Mouse (Mus musculus) lung, postnatal 4 days (tissue): ENCODE measurements at regions not wholly inside any gene's neighbourhood (a gene's known extent, or its start where the extent isn't known, plus 50 kb on each side); places are given as distances from the start of the nearest gene placed in this dataset.

Experiments
- DNase-seq, 2 experiments: peaks; one replicate each; pipeline ENCODE4 v3.0.0; 2021

- DNase-seq, result no peak
Observed at GRCm38 (mm10) chr3:102386091-102386490, 83.6 kb upstream of the Ngf start.

DNA sequence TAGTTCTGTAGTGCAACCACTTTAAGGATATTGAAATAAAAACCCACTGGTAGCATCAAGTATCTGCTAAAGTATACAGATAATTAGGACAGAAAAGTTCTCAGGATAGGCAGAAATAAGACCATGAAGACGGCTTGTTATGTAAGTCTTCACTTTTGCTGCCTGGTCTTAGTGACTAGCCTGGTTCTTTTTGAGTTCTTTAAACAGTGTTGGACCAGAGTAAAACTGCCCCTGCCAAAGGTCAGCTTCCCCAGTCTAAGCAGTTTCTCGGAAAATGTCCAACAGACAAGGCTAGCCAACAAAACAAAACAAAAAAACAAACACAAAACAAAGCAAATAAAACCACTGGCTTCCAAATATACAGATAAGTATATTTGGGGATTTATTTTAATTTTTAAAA lies 85.1 kb upstream of the Ngf start:
- no peak for DNase-seq

GRCm38 (mm10) chr3:102383671-102384070 lies 86.0 kb upstream of the Ngf start:
- no peak for DNase-seq

- no peak for DNase-seq
Observed at GRCm38 (mm10) chr3:102381683-102382082, 88.0 kb upstream of the Ngf start.

DNA sequence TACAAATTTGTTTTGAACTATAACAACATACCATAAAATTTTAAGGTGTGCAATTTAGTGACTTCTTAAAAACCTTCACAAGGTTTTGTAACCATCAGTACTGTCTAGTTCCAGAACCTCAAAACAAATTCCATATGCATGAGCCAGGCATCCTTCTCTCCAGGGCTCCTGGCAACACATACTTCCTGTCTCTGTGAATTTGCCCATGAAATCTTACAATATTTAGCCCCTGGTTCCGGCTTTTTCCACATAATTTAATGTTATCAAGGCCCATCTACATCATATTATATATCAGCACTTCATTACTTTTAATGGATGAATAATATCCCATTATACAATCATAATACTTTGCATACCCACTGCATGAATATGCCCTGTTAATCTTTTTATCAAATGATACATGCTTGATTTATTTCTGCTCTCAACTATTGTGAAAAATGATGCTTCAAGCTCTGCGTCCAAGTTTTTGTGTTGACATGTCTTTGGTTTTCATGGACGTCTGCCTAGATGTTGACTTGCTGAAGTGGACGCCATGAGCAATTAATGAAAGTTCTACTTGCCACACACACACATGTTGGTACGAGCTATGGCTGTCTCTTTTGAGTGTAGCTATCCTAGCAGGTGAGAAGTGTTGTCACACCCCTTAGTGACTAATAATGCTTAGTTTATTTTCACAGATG lies 95.2 kb upstream of the Ngf start:
- no peak for DNase-seq

- no peak for DNase-seq
Observed at GRCm38 (mm10) chr3:102372205-102372899, 97.4 kb upstream of the Ngf start.

DNA sequence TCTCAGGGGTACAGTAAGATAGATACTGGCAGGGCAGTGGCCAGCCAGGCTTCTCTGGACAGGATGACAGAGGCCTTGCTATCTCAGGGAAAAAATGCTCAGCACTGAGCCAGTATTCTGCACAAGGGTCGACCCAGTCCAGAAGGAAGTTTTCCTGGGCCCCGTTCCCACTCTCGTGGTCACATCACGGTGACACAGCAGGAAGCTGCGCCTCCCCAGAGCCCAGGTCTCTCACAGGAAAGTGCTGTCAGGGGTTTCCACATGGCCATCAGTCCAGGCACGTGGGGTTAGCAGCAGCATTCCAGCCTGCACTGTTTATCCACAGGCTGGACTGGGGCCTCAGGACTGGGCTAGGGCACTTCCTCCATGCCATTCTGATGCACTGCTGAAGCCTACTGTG lies 103.5 kb upstream of the Ngf start:
- DNase-seq, result peak; percentile 8 to 32

DNA sequence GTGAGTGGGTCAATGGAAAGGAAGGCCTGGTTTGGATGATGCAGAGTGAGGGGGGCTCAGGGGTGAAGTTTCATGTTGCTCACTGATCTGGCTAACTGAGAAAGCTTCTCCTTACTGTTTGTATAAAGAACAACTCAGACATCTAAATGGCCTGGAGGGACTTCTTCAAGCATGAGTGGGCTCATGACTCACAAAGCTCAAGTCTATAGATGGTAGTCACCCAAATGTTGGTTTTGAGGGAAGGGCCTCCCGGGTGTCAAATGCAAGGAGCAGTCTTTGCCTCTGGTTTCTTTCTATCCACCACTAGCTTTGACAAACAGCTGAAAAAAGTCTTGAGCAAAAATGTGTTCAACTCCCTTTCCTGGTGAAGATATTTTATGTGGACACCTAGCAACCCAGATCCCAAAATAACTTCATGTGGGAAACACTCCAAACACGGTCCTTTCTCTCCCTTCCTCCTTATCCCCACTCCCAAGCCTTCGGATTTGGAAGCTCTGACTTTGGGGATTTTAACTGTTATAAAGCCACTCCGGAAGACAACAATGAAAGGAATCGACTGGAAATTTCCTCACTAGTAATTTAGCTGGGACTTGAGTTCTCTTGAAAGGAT lies 105.3 kb upstream of the Ngf start:
- DNase-seq, result no peak

- no peak for DNase-seq
Observed at GRCm38 (mm10) chr3:102360732-102361280, 108.9 kb upstream of the Ngf start.

DNA sequence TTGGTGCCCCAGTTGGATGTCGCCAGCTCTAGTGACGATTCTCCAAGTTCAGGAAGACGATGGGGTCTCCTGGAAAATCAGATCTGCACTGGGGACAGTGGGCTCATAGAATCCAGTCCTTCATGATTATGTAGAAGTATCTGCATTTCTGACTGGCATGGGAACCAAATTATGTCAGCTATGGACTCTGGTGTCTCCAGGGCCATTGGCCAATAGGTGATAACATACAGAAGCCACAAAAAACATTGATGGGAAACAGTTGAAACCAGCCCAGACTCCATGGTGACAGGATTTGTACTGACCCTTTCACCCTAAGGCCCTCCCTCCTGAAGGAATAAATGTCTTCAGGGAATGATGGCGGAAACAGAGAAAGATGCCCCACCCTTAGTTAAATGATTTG lies 110.9 kb upstream of the Ngf start:
- DNase-seq, result no peak

- DNase-seq, result no peak
Observed at GRCm38 (mm10) chr3:102357062-102357610, 112.6 kb upstream of the Ngf start.

DNA sequence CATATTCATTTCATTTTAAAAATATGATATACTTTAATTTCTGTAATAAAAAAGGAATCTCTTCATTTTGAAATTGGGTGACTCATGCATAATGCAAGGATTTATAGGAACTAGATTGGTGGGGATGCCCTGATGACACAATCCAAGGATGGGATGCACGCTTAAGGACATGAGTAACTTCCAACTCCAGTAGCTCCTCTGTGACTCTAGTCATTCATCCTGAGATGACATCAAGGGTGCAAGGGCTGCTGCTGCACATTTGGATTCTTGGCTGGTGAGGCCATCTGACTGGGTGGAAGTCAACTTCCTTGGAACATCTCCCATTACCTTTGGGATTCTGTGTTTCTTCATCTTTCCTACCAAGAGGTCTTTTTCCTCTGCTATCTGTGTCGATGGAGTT lies 114.4 kb upstream of the Ngf start:
- DNase-seq, result no peak

DNA sequence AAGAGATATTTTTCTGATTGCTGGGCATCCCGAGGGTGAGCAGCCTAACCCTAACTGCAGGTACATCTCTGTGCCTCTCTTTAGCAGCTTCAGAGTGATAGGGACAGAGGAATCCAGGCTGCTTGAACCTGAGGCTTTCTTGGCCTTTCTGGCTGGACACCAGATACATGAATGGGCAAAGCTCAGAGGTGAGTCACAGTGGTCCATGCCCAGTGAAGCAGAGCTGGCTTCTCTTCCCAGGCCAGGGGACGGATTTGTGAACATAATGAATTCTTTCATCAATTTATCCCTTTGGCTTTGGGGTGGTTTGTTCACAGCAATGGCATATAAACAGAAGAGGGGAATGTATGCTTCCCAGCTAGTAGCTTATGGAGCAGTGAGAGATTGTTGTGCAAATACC lies 114.9 kb upstream of the Ngf start:
- DNase-seq, result no peak

GRCm38 (mm10) chr3:102353277-102353900 lies 116.3 kb upstream of the Ngf start:
- DNase-seq, result no peak

DNA sequence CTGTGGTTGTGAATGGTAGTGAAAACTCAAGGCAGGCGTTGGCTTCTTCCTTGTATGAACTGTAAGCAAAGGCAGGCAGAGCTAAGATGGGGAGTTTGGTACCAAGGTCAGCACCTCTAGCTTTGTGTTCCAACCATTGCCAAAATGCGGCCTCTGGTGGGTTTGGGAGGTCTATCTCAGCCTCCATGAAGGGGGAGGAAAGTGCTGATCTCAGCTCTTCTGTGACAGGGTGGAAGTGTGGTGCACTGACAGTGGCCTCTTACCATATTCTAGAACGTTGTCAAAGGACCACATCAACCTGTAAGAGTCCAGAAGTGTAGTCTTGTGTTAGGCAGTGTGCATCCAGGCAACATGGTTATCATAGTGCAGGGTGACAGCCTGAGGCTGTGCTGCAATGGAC lies 123.6 kb upstream of the Ngf start:
- DNase-seq, result no peak

- DNase-seq, result no peak
Observed at GRCm38 (mm10) chr3:102345291-102345690, 124.4 kb upstream of the Ngf start.

- DNase-seq, result peak; percentile 12 to 28
Observed at GRCm38 (mm10) chr3:102340731-102341130, 129.0 kb upstream of the Ngf start.

DNA sequence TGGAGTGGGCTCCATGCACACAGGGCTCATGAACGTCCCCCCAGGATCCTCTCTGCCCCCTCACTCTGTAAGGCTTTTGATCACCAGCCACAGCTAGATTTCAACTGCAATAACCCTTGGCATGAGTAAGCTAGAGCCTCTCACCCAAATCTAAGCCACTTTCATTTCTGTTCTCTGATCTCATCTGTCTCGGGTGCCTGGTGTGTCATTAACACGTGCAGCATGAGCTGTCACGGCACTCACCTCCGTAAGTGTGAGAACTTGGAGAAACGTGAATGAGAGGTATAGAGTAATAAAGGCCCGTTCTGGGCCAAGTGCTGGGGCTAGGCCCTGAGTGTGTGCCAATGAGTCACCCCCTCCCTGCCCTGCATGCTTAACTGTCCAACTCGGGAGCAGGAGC lies 131.8 kb upstream of the Ngf start:
- no peak for DNase-seq

GRCm38 (mm10) chr3:102336184-102336583 lies 131.7 kb upstream of the Vangl1 start:
- no peak for DNase-seq

DNA sequence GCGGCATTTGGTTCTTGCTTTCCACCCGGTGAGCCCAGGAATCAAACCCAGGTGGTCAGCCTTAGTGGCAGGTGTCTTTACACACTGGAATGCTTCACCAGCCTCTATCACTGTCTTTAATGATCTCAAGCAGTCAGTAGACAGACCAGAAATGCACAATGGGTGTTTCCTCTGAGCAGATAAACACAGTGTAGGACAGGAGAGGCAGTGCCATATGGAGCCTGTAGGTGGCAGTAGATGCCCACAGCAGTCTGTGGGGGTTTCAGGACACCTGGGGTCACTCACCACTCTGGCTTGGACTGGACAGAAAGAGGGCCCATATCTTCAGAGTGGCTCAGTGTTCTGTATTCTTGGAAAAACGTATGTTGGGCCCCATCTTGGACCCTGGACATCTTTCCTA lies 130.7 kb upstream of the Vangl1 start:
- DNase-seq, result peak; percentile 35 to 47

- DNase-seq, result no peak
Observed at GRCm38 (mm10) chr3:102332221-102332620, 127.7 kb upstream of the Vangl1 start.

- no peak for DNase-seq
Observed at GRCm38 (mm10) chr3:102319331-102319730, 114.8 kb upstream of the Vangl1 start.

DNA sequence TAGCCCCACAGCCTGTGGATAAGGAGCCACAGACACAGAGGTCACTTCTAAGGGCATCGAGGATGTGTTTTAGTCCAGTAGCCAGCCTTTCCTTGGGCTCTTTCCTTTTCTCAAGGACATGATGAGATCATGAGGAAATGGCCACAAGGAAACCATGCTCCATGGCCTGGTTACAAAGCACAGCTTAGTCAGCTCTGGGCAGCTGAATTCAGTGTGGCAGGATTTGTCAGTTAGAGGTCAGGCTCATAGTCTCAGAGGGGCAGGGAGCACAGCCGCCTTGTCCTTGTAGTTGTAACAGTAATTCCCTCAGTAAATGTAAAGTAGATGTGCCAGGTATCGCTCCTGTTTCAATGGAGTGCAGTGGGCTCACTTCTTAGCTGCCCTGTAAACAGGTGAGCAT lies 111.7 kb upstream of the Vangl1 start:
- DNase-seq, result no peak
